In the genomic region with DNA sequence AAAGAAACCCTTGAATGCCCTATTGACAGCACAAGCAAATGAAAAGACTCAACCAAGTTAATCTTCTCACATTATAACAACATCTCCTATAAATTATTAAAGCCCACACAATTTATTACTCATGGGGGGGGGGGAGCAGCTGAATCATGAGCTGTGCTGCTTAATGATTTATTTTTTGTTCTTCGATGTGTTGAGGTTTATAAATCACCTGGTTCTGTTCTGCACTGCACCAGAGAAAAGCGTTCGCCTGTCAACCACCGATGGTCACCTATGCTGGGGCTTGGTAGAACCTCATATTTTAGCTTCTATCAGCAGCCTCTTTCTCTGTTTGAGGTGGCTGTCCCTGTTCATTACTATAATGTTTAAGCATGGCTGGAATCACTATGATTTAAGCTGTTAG, we compare ENCODE assay signal across 17 mouse cellular contexts.
"Had no signal": no experiment of that assay in that cellular context is flagged by ENCODE, and none has a peak within 500 bp of the region (broad histone marks: within the 10 kb centered on the region; RNA-seq: fewer than 3 reads in every experiment).

No protein-coding gene starts in this region.

- H3K27ac ChIP-seq: lung, embryonic 15.5 days; macrophage; midbrain, embryonic 13.5 days; midbrain, embryonic 15.5 days; neural tube, embryonic 12.5 days; stomach, embryonic 15.5 days; stomach, postnatal 0 days had no signal

- H3K4me2 ChIP-seq: lung, embryonic 15.5 days; midbrain, embryonic 11.5 days; midbrain, embryonic 13.5 days; midbrain, embryonic 15.5 days; neural tube, embryonic 12.5 days; stomach, embryonic 15.5 days had no signal

- H3K9ac ChIP-seq: lung, embryonic 15.5 days; midbrain, embryonic 13.5 days; midbrain, embryonic 15.5 days; neural tube, embryonic 12.5 days; stomach, embryonic 15.5 days had no signal

- H3K4me3 ChIP-seq: lung, embryonic 15.5 days; megakaryocyte, embryonic 14.5 days; midbrain, embryonic 13.5 days; midbrain, embryonic 15.5 days; neural tube, embryonic 12.5 days; stomach, embryonic 15.5 days had no signal

- H3K4me1 ChIP-seq: megakaryocyte, embryonic 14.5 days; midbrain, embryonic 13.5 days; midbrain, embryonic 15.5 days; neural tube, embryonic 12.5 days; stomach, embryonic 15.5 days had no signal

- H3K36me3 ChIP-seq: lung, embryonic 15.5 days; midbrain, embryonic 13.5 days; midbrain, embryonic 15.5 days; neural tube, embryonic 12.5 days; stomach, embryonic 15.5 days had no signal

- H3K9me3 ChIP-seq: lung, embryonic 15.5 days; midbrain, embryonic 13.5 days; midbrain, embryonic 15.5 days; neural tube, embryonic 12.5 days; stomach, embryonic 15.5 days had no signal

- H3K27me3 ChIP-seq: lung, embryonic 15.5 days; megakaryocyte, embryonic 14.5 days; midbrain, embryonic 15.5 days; neural tube, embryonic 12.5 days; stomach, embryonic 15.5 days had no signal

- DNase-seq: lung, adult 2 months; lung, postnatal 14 days; lung, postnatal 36 days; right cerebral cortex, postnatal 14 days; thymus, adult 2 months; thymus, postnatal 25 days; thymus, postnatal 4 days had no signal

- ATAC-seq: lung, postnatal 0 days; midbrain, embryonic 13.5 days; midbrain, embryonic 15.5 days had no signal
